Mouse (Mus musculus): ENCODE measurements around the gene Gm42791. TPM values are rescaled to one million over a fixed set of nuclear protein-coding genes. Genes with fewer than 3 reads are reported as not detected.
A peak's percentile ranks its signal among the peaks of the same experiment; 100 is the strongest.

The Gm42791 gene
- polyA plus RNA-seq, 2 experiments from 2014 or later: 1.3 to 1.4 TPM

- no peak for ATAC-seq
Observed at GRCm38 (mm10) chr5:148951360-148951759, 43.6 kb downstream of the Gm42791 start.

GRCm38 (mm10) chr5:148950064-148950463, 44.9 kb downstream of the Gm42791 start:
- ATAC-seq: no peak

GRCm38 (mm10) chr5:148948577-148948976, 46.4 kb downstream of the Gm42791 start:
- ATAC-seq: no peak

- ATAC-seq: no peak
Observed at GRCm38 (mm10) chr5:148947412-148947811, 47.5 kb downstream of the Gm42791 start.

GRCm38 (mm10) chr5:148946787-148947186, 48.2 kb downstream of the Gm42791 start:
- peak; percentile 34 for ATAC-seq

GRCm38 (mm10) chr5:148945735-148946134, 49.2 kb downstream of the Gm42791 start:
- ATAC-seq: no peak

GRCm38 (mm10) chr5:148944024-148944423, 50.9 kb downstream of the Gm42791 start:
- no peak for ATAC-seq

GRCm38 (mm10) chr5:148943444-148943843, 51.5 kb downstream of the Gm42791 start:
- no peak for ATAC-seq

GRCm38 (mm10) chr5:148942957-148943356, 52.0 kb downstream of the Gm42791 start:
- ATAC-seq: no peak

GRCm38 (mm10) chr5:148942305-148942704, 52.6 kb downstream of the Gm42791 start:
- no peak for ATAC-seq

GRCm38 (mm10) chr5:148941867-148942266, 53.1 kb downstream of the Gm42791 start:
- ATAC-seq: no peak

- ATAC-seq: no peak
Observed at GRCm38 (mm10) chr5:148939948-148940382, 55.0 kb downstream of the Gm42791 start.

- no peak for ATAC-seq
Observed at GRCm38 (mm10) chr5:148936516-148936951, 58.4 kb downstream of the Gm42791 start.

GRCm38 (mm10) chr5:148935871-148936270, 59.1 kb downstream of the Gm42791 start:
- ATAC-seq: no peak

GRCm38 (mm10) chr5:148935071-148935821, 59.7 kb downstream of the Gm42791 start:
- no peak for ATAC-seq

GRCm38 (mm10) chr5:148934457-148934856, 60.5 kb downstream of the Gm42791 start:
- no peak for ATAC-seq

- ATAC-seq: no peak
Observed at GRCm38 (mm10) chr5:148933767-148934166, 61.2 kb downstream of the Gm42791 start.

- no peak for ATAC-seq
Observed at GRCm38 (mm10) chr5:148931301-148931700, 63.6 kb downstream of the Gm42791 start.

GRCm38 (mm10) chr5:148929116-148929449, 65.9 kb downstream of the Gm42791 start, which contains the start of gene Katnal1:
Gene Katnal1, minus strand, starts transcription at chr5:148929320.
- ATAC-seq: no peak

GRCm38 (mm10) chr5:148928382-148929115, 66.4 kb downstream of the Gm42791 start:
- peak; percentile 96 for ATAC-seq

GRCm38 (mm10) chr5:148927717-148928223, 67.2 kb downstream of the Gm42791 start:
- no peak for ATAC-seq

- no peak for ATAC-seq
Observed at GRCm38 (mm10) chr5:148924586-148924985, 70.4 kb downstream of the Gm42791 start.

GRCm38 (mm10) chr5:148924051-148924450, 70.9 kb downstream of the Gm42791 start:
- ATAC-seq: no peak

- ATAC-seq: no peak
Observed at GRCm38 (mm10) chr5:148923408-148923807, 71.5 kb downstream of the Gm42791 start.
